Mouse (Mus musculus) layer of hippocampus, postnatal 25 days (tissue): Measurements from ENCODE around the gene Tceanc2. TPM values are rescaled to one million over a fixed set of nuclear protein-coding genes. Genes with fewer than 3 reads are reported as not detected.

Experiments used
- DNase-seq, 2 experiments: peaks; one replicate each; pipeline ENCODE4 v3.0.0; 2022; ENCODE audit warnings: mixed read lengths in 2 of 2, low spot score in 1 of 2; ENCODE audit errors: extremely low spot score in 1 of 2
- total RNA-seq, 2 experiments: library from RNA; stranded (reverse); gene quantifications; 2 replicates each; pipeline ENCODE4 v1.2.3; 2021

Tceanc2 gene
- total RNA-seq, 2 experiments from 2014 or later, result 18.6 to 20.1 TPM

DNA sequence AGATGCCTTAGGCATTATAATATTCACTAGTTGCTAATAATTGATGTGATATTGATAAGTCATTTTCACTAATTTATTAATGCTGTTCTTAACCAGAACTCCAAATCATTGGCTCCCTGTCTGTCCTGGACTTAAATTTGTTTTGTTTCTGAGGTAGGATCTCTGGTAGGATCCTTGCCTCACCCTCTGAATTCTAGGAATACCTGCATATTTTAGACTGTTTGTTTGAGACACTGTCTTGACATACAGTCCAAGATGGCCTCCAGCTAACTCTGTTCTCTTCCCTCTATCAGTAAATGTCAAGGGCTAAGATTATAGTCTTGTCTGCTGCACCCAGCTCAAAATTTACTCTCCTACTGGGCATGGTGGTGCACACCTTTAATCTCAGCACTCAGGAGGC is 1.8 kb upstream of the Tceanc2 start:
- no peak for DNase-seq

DNA sequence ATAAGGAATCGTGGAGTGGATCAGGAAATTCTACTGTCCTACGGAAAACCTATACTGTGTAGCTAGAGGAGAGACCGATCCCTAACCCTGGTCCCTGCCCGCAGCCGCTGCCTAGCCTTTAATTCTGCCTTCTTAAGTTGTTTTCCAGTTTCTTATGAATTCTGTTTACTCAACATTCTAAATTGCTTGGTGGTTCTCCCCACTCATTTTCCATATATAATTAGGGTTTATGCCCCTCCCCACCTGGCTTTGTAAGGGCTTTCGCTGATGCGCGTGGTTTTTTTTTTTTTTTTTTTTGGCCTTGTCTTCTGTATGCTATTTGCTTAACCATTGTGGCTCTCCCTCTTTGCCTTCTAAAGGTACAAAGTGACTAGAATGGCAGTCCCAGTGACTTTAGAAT is 645 bp upstream of the Tceanc2 start:
- DNase-seq, result no peak

- DNase-seq, result peak; percentile 78 to 95
Observed at GRCm38 (mm10) chr4:107178182-107178829, 610 bp downstream of the Tceanc2 start, which contains the start of gene Tmem59. TSS of gene Tmem59 (plus strand) at chr4:107178399.

DNA sequence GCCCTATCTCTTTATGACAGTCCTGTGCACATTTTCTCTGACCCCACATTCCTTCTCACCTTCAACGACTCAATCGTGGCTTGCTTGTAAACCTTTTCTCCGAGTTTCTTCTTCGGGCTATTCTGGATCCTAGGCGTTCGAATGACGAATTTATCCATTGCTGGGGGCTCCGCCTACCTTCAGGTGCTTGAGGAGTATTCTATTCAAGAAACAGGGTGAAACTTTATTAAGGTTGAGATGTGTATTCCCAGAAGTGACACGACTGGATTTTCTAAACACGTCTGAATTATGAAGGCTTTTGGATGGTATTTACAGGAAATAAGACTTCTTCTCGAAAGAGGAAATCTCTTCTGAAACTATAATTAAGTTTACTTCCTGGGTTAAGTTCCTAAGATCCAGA is 1.4 kb downstream of the Tceanc2 start:
- DNase-seq, result no peak

DNA sequence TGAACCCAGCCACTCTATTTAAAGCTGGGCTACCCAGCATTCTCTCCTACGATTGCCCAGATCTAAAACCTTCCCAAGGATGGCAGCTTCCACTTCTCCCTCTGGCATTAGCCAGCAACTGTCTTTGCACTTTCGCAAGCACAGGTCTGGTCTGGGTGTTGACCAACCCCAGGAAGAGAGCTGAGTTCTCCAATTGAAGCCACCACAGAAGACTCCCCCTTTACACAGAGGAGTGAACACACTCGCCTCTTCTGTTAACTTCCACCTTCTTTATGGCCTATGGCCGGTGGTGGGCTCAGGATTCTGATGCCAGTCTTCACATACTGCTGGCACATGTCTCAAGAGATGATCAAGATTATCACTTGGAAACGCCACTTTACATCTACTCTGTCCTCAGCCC is 11.1 kb downstream of the Tceanc2 start:
- no peak for DNase-seq

DNA sequence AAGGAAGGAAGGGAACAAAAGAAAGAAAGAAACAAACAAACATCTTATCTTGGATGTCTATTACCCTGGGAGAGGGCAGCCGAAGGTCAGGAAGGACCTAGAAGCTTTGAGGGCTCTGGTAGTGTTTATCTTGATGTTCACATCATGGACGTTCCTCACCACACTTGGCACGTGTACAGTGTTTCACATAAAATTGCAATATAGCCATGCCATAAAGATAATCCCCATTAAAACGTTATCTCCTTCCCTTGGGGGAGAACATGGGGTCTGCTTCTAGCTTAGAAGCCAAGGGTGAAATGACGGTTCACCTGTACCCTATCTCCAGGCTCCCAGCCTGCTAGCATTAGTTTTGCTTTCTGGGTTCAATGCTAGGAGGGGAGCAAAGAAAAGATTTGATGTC is 12.2 kb downstream of the Tceanc2 start:
- no peak for DNase-seq

DNA sequence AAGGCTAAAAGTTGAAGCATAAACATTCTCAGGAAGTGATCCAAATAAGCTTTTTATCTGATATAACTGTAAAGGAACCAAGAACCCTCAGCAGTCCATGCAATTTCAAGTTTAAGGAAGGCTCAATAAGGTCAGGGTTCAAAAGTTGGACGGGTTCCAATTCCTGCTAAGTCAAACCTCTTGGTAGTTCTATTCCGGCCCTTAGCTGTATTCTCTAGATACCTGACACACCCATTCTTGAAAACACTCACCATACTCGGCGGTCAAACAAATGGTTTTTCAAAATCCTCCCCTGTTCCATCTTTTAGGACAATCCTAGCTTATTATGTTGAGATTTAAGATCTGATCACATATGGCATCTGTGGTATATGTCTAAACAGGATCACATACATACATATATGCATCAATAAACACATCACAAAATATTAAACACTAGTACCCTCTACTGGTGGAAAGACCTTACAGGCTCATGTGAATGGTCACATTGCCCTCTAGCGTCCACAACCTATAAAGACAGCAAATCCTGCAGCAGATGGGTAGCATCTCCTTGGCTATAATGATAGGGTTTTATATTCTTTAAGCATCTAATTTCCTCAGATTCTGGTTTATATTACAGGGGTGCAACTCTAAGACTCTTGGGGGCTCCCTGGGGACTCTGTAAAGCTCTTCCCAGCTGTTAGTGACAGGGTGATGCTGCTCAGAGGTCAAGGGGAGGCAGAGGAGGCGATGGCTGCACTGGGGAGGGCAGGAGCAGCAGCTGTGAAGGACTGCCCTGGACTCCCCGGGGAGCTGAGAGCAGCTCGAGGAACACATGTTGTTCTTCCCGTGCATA is 14.9 kb downstream of the Tceanc2 start:
- peak; percentile 39 to 66 for DNase-seq

- DNase-seq, result no peak
Observed at GRCm38 (mm10) chr4:107163341-107163740, 15.6 kb downstream of the Tceanc2 start.

- no peak for DNase-seq
Observed at GRCm38 (mm10) chr4:107160181-107160580, 18.7 kb downstream of the Tceanc2 start.

GRCm38 (mm10) chr4:107159166-107159773 is 19.6 kb downstream of the Tceanc2 start:
- no peak for DNase-seq

DNA sequence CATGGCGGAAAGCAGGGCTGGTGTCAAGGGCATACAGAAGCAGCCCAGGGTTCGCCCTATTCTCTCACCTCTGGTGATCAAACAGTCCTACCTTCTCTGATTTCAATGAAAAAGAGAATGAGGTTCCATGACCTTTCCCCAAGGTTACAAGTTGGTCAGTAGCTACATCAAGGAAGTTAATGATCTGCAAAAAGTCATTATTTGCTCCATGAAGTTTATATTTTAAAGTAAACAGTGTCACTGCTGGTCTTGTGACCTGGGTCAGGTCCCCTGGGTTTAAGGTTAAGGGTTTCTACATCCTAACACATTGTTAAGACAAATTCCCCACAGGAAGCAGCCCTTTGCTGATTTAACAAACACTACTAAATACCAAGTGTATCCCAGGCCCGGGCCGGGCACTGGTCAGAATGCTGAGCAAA is 21.9 kb downstream of the Tceanc2 start:
- no peak for DNase-seq

DNA sequence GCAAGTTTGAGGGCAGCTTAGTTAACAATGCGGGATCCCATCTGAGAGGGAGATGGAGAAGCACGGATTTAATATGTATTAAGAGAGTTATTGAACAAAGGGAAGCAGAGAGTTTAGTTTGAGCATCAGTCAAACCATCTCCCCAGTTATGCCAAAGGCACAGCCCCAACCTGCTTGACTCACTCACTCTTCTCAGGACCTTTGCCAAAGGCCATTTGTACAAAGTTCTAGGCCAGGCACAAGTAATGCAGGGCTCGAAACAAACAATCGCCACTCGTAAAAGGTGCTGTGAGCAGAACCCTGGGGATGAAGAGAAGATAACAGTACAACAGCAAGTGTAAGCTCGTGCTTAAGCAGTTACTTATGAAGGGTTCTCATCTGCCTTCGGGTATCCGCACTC is 26.3 kb downstream of the Tceanc2 start:
- DNase-seq, result no peak

- DNase-seq, result no peak
Observed at GRCm38 (mm10) chr4:107150991-107151390, 27.9 kb downstream of the Tceanc2 start.

DNA sequence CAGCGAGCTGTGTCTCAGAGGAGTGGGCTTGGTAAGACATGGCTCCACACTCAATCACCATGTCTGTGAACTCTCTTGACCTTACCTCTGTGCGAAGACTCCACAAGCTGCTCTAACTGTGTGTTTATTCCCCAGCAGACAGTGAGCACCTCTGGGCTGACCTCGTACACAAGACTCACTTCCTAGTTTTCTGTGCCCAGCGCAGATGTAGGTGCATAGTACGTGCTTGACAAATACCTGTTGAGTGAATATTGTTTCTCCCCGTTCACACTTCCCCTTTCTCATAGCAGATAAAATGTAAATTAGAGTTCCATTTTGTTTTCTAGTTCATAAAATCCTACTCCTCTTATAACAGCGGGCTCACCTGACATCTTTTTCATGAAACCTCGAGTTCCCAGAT is 35.4 kb downstream of the Tceanc2 start:
- DNase-seq, result no peak

- DNase-seq, result no peak
Observed at GRCm38 (mm10) chr4:107139836-107140631, 38.9 kb downstream of the Tceanc2 start.

GRCm38 (mm10) chr4:107138948-107139835 is 39.7 kb downstream of the Tceanc2 start:
- DNase-seq, result no peak

DNA sequence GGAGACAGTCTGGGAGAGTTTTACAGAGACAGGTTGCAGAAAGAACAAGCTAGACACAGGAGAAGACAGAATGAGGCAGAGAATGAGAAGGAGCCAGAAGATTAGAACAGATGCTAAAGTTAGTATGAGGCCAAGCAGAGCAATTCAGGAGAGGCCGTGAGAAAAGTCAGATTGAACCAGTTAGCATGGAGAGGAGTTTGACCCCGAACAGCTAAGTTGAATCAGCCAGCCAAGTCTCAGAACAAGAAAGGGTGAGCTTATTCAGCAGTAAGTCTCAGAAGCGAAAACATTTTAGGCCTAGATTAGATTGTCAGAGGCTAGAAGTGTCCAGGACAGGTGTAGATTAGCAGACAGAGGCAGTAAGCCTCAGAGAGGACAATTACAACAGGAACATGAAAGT is 42.4 kb downstream of the Tceanc2 start:
- DNase-seq, result no peak

DNA sequence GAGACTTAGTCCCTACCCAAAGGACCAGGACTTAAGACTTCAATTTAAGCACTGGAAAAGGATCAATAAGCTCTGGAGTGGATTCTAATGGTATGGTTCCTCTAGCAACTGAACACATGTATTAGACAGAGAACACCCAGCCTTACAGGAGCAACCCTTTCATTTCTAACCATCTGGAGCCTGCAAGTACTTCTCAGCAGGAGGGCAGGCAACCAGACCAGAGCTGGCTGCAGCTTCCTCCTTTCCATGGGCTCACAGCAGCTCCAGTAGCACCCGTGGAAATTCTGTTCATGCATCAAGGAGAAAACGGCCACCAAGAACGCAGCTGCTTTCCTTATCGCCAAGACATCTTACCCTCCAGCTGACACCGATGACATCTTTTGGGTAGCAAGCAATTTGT is 43.3 kb downstream of the Tceanc2 start:
- DNase-seq, result no peak

DNA sequence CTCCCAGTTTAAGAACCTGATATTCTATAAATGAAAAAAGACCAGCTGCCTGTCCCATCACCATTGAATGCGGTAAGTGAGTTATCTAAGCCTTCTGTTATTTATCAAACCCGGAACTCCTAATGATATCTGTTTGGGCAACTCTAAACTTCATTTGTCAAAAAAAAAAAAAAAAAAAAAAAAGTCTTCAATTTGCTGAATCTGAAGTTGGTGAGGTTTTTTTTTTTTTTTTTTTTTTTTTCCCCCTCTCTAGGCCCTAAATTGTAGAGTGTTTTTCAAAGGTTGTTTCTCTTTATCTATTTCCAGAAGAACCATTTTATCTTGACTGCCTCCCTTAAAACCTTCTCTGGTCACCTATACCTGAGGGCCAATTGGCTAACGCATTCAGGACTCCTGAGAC is 44.0 kb downstream of the Tceanc2 start:
- DNase-seq, result no peak

DNA sequence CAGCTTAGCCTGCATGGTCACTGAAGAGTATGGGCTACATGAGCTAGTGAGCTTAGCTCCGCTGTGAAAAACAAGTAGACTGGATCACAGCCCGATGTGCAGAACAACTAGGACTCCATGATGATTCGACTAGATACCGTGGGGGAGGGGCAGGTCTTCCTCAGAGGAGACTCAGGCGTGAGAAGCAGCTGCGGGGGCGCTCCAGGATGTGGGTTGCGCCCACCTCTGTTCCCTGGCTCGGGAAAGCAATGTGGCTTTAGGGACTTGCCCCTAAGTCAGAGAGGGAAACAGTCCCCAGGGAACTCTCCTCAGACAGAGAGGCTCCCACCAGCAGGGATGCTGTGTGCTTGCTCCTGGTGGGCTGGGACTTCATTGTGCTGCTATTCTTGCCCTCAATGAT is 48.4 kb downstream of the Tceanc2 start:
- DNase-seq, result peak in 1 of 2 experiments; percentile 21
